Mouse (Mus musculus) neural tube, embryonic 13.5 days (tissue): ENCODE measurements around the gene Mapk9. TPM values are rescaled to one million over a fixed set of nuclear protein-coding genes. Genes with fewer than 3 reads are reported as not detected.
A peak's percentile ranks its signal among the peaks of the same experiment; 100 is the strongest.
"Not testable (repeated sequence)": the region's sequence is repeated elsewhere in the genome, so short reads cannot be mapped to it uniquely, and the experiment has no call there.

Experiments
- ATAC-seq: fragments of 200-750 bp; cut with Nextera tagmentation; 2 replicates; pipeline ENCODE4 v1.8.0; 2017; ENCODE audit warnings: low read depth, mild to moderate bottlenecking, moderate TSS enrichment, moderate library complexity
- H3K27ac ChIP-seq: fragments of 300-500 bp; sonication (generic); replicated peaks from 2 replicates; pipeline ENCODE4 v1.5.1; 2015; ENCODE audit warnings: moderate library complexity, mild to moderate bottlenecking, inconsistent platforms
- H3K27me3 ChIP-seq: fragments of 300-500 bp; sonication (generic); 2 replicates; pipeline ENCODE4 v1.6.1; 2015; ENCODE audit warnings: mild to moderate bottlenecking, inconsistent platforms
- H3K36me3 ChIP-seq: fragments of 300-500 bp; sonication (generic); 2 replicates; pipeline ENCODE4 v1.6.1; 2015; ENCODE audit warnings: mild to moderate bottlenecking, inconsistent platforms
- H3K4me1 ChIP-seq: fragments of 300-500 bp; sonication (generic); replicated peaks from 2 replicates; pipeline ENCODE4 v1.6.1; 2015; ENCODE audit warnings: inconsistent platforms
- H3K4me2 ChIP-seq: fragments of 300-500 bp; sonication (generic); 2 replicates; pipeline ENCODE4 v1.6.1; 2015; ENCODE audit warnings: inconsistent platforms, mild to moderate bottlenecking, moderate library complexity
- H3K4me3 ChIP-seq: fragments of 300-500 bp; sonication (generic); 2 replicates; pipeline ENCODE4 v1.5.1; 2015; ENCODE audit warnings: mild to moderate bottlenecking, inconsistent platforms
- H3K9ac ChIP-seq: fragments of 300-500 bp; sonication (generic); 2 replicates; pipeline ENCODE4 v1.6.1; 2015; ENCODE audit warnings: moderate library complexity, mild to moderate bottlenecking, inconsistent platforms
- H3K9me3 ChIP-seq: fragments of 300-500 bp; sonication (generic); 2 replicates; pipeline ENCODE4 v1.6.1; 2016; ENCODE audit warnings: inconsistent platforms
- WGBS: fragments of 180-500 bp; shearing (Covaris S2); methylation state at CpG from one replicate; pipeline ENCODE4 v1.1.7; 2015; 5-methylcytosine and 5-hydroxymethylcytosine counted together
- polyA plus RNA-seq: library from polyadenylated mRNA; unstranded; fragments of >200 nt; fragmentation: Nextera tagmentation; extraction: Ambion mirVana; gene quantifications from 2 replicates; pipeline ENCODE4 v1.2.1, GENCODE M21; 2015

Gene Mapk9
- 56.0 and 63.4 TPM in 2 replicates for polyA plus RNA-seq

- no peaks in the 10 kb centered on the region for H3K27me3 ChIP-seq
- H3K9me3 ChIP-seq, result no peaks in the 10 kb centered on the region
- H3K4me1 ChIP-seq, result peaks cover 38% of the 10 kb centered on the region
- H3K27ac ChIP-seq, result peak within 1 kb of the TSS; percentile 91
- ATAC-seq, result peak; percentile 99
- H3K9ac ChIP-seq, result peak within 1 kb of the TSS; percentile 96
- under 1% methylated on average over 62 of the region's 68 CpGs for WGBS
- peak within 1 kb of the TSS; percentile 98 for H3K4me3 ChIP-seq
- H3K4me2 ChIP-seq, result peak within 1 kb of the TSS; percentile 70
- H3K36me3 ChIP-seq, result peaks cover 14% of the 10 kb centered on the region
These were observed at the start of gene Mapk9 for GRCm38 (mm10) chr11:49846401-49847070. TSS of gene Mapk9 (plus strand) at chr11:49846751.

- ATAC-seq, result no peak
- Histone ChIP-seq H3K9ac (no peak overlapping the region), H3K4me3 (no peak overlapping the region), H3K36me3 (no peaks in the 10 kb centered on the region), H3K27me3 (peaks cover 13% of the 10 kb centered on the region), H3K4me1 (peaks cover 23% of the 10 kb centered on the region), H3K27ac (no peak overlapping the region), H3K9me3 (no peaks in the 10 kb centered on the region), H3K4me2 (no peak overlapping the region)
- WGBS, result 87% methylated on average over 6 of the region's 6 CpGs
These were observed 47.6 kb upstream of the Mapk9 start for GRCm38 (mm10) chr11:49798931-49799330.

GRCm38 (mm10) chr11:49801516-49801915 is 45.0 kb upstream of the Mapk9 start:
- ATAC-seq, result no peak
- no peak overlapping the region for H3K9ac ChIP-seq
- WGBS, result 59% methylated on average over 4 of the region's 4 CpGs

GRCm38 (mm10) chr11:49803801-49804200 is 42.8 kb upstream of the Mapk9 start:
- no peaks in the 10 kb centered on the region for H3K9me3 ChIP-seq
- no peaks in the 10 kb centered on the region for H3K27me3 ChIP-seq
- H3K27ac ChIP-seq, result no peak overlapping the region
- no peak for ATAC-seq
- H3K4me3 ChIP-seq, result no peak overlapping the region
- no peak overlapping the region for H3K4me2 ChIP-seq
- peaks cover 12% of the 10 kb centered on the region for H3K4me1 ChIP-seq
- 96% methylated on average over 4 of the region's 4 CpGs for WGBS
- H3K36me3 ChIP-seq, result no peaks in the 10 kb centered on the region
- no peak overlapping the region for H3K9ac ChIP-seq

More at GRCm38 (mm10) chr11:49801516-49801915, 45.0 kb upstream of the Mapk9 start:
- no peaks in the 10 kb centered on the region for H3K27me3 ChIP-seq
- no peak overlapping the region for H3K27ac ChIP-seq
- no peaks in the 10 kb centered on the region for H3K9me3 ChIP-seq
- no peak overlapping the region for H3K4me3 ChIP-seq
- no peak overlapping the region for H3K4me2 ChIP-seq
- H3K36me3 ChIP-seq, result no peaks in the 10 kb centered on the region
- peaks cover 12% of the 10 kb centered on the region for H3K4me1 ChIP-seq

GRCm38 (mm10) chr11:49806218-49806617 is 40.3 kb upstream of the Mapk9 start:
- no peak overlapping the region for H3K27ac ChIP-seq
- no peak overlapping the region for H3K4me2 ChIP-seq
- H3K36me3 ChIP-seq, result no peaks in the 10 kb centered on the region
- H3K4me1 ChIP-seq, result peaks cover 5% of the 10 kb centered on the region
- 22% methylated on average over 3 of the region's 3 CpGs for WGBS
- no peaks in the 10 kb centered on the region for H3K9me3 ChIP-seq
- no peak overlapping the region for H3K4me3 ChIP-seq
- no peak overlapping the region for H3K9ac ChIP-seq
- no peaks in the 10 kb centered on the region for H3K27me3 ChIP-seq
- no peak for ATAC-seq

- no peak overlapping the region for H3K9ac ChIP-seq
- H3K36me3 ChIP-seq, result no peaks in the 10 kb centered on the region
- no peak overlapping the region for H3K4me2 ChIP-seq
- no peak overlapping the region for H3K27ac ChIP-seq
- H3K4me1 ChIP-seq, result no peaks in the 10 kb centered on the region
- H3K27me3 ChIP-seq, result no peaks in the 10 kb centered on the region
- no peak for ATAC-seq
- WGBS, result 95% methylated on average over 9 of the region's 9 CpGs
- H3K9me3 ChIP-seq, result no peaks in the 10 kb centered on the region
- H3K4me3 ChIP-seq, result no peak overlapping the region
These were observed 37.6 kb upstream of the Mapk9 start for GRCm38 (mm10) chr11:49808946-49809345.

GRCm38 (mm10) chr11:49810696-49811095 is 35.9 kb upstream of the Mapk9 start:
- not testable (repeated sequence) for H3K9me3 ChIP-seq, H3K9ac ChIP-seq, ATAC-seq, H3K27me3 ChIP-seq, H3K4me3 ChIP-seq, H3K4me2 ChIP-seq, H3K4me1 ChIP-seq, H3K36me3 ChIP-seq, H3K27ac ChIP-seq
- 87% methylated on average over 7 of the region's 7 CpGs for WGBS

GRCm38 (mm10) chr11:49811099-49811541 is 35.4 kb upstream of the Mapk9 start:
- Histone ChIP-seq H3K9ac (no peak overlapping the region), H3K36me3 (no peaks in the 10 kb centered on the region)
- WGBS, result 87% methylated on average over 8 of the region's 8 CpGs

GRCm38 (mm10) chr11:49811879-49812278 is 34.7 kb upstream of the Mapk9 start:
- Histone ChIP-seq H3K36me3 (no peaks in the 10 kb centered on the region), H3K9me3 (no peaks in the 10 kb centered on the region), H3K4me1 (no peaks in the 10 kb centered on the region), H3K27me3 (no peaks in the 10 kb centered on the region), H3K4me3 (no peak overlapping the region), H3K27ac (no peak overlapping the region), H3K9ac (no peak overlapping the region), H3K4me2 (no peak overlapping the region)
- ATAC-seq, result no peak
- WGBS, result 87% methylated on average over 8 of the region's 8 CpGs

More at GRCm38 (mm10) chr11:49811099-49811541, 35.4 kb upstream of the Mapk9 start:
- H3K27me3 ChIP-seq, result no peaks in the 10 kb centered on the region
- H3K4me2 ChIP-seq, result no peak overlapping the region
- H3K9me3 ChIP-seq, result no peaks in the 10 kb centered on the region
- H3K27ac ChIP-seq, result no peak overlapping the region
- no peak overlapping the region for H3K4me3 ChIP-seq
- no peak for ATAC-seq
- H3K4me1 ChIP-seq, result no peaks in the 10 kb centered on the region

GRCm38 (mm10) chr11:49818869-49819566 is 27.5 kb upstream of the Mapk9 start:
- no peak overlapping the region for H3K4me3 ChIP-seq
- H3K27ac ChIP-seq, result no peak overlapping the region
- no peak overlapping the region for H3K4me2 ChIP-seq
- H3K4me1 ChIP-seq, result no peaks in the 10 kb centered on the region
- ATAC-seq, result no peak
- H3K27me3 ChIP-seq, result no peaks in the 10 kb centered on the region
- no peak overlapping the region for H3K9ac ChIP-seq
- peaks cover 10% of the 10 kb centered on the region for H3K36me3 ChIP-seq
- WGBS, result 86% methylated on average over 15 of the region's 15 CpGs
- no peaks in the 10 kb centered on the region for H3K9me3 ChIP-seq

- H3K9me3 ChIP-seq, result no peaks in the 10 kb centered on the region
- H3K27me3 ChIP-seq, result no peaks in the 10 kb centered on the region
- no peaks in the 10 kb centered on the region for H3K4me1 ChIP-seq
- WGBS, result 84% methylated on average over 7 of the region's 7 CpGs
- no peak overlapping the region for H3K4me2 ChIP-seq
- no peak overlapping the region for H3K4me3 ChIP-seq
- H3K27ac ChIP-seq, result no peak overlapping the region
- H3K9ac ChIP-seq, result no peak overlapping the region
- H3K36me3 ChIP-seq, result peaks cover 16% of the 10 kb centered on the region
- ATAC-seq, result no peak
These were observed 26.9 kb upstream of the Mapk9 start for GRCm38 (mm10) chr11:49819676-49820075.

- H3K27ac ChIP-seq, result no peak overlapping the region
- H3K36me3 ChIP-seq, result peaks cover 17% of the 10 kb centered on the region
- no peaks in the 10 kb centered on the region for H3K27me3 ChIP-seq
- no peak overlapping the region for H3K4me2 ChIP-seq
- ATAC-seq, result no peak
- no peak overlapping the region for H3K9ac ChIP-seq
- WGBS, result 88% methylated on average over 2 of the region's 2 CpGs
- H3K4me1 ChIP-seq, result no peaks in the 10 kb centered on the region
- H3K4me3 ChIP-seq, result no peak overlapping the region
- no peaks in the 10 kb centered on the region for H3K9me3 ChIP-seq
These were observed 25.6 kb upstream of the Mapk9 start for GRCm38 (mm10) chr11:49820928-49821327.
